Mouse (Mus musculus): ENCODE data around the gene Ttyh1.

Gene Ttyh1

GRCm38 (mm10) chr7:4119344-4119902, at the start of gene Ttyh1:
Gene Ttyh1 (plus strand): TSS chr7:4119408.
- no peak for DNase-seq (ENCODE audit: low read depth, low spot score)

GRCm38 (mm10) chr7:4071066-4071465, 48.1 kb upstream of the Ttyh1 start:
- peak; percentile 50 for DNase-seq (ENCODE audit: low read depth, low spot score)

GRCm38 (mm10) chr7:4073144-4073543, 46.1 kb upstream of the Ttyh1 start:
- peak; percentile 83 for DNase-seq (ENCODE audit: low read depth, low spot score)

GRCm38 (mm10) chr7:4079511-4079910, 39.7 kb upstream of the Ttyh1 start:
- peak; percentile 60 for DNase-seq (ENCODE audit: low read depth, low spot score)

GRCm38 (mm10) chr7:4080552-4080951, 38.7 kb upstream of the Ttyh1 start:
- peak; percentile 83 for DNase-seq (ENCODE audit: low read depth, low spot score)

- peak; percentile 61 for DNase-seq (ENCODE audit: low read depth, low spot score)
Observed at GRCm38 (mm10) chr7:4081706-4082105, 37.5 kb upstream of the Ttyh1 start.

GRCm38 (mm10) chr7:4082804-4083203, 36.4 kb upstream of the Ttyh1 start:
- peak; percentile 90 for DNase-seq (ENCODE audit: low read depth, low spot score)

GRCm38 (mm10) chr7:4084161-4084560, 35.0 kb upstream of the Ttyh1 start:
- no peak for DNase-seq (ENCODE audit: low read depth, low spot score)

- no peak for DNase-seq (ENCODE audit: low read depth, low spot score)
Observed at GRCm38 (mm10) chr7:4085562-4085961, 33.6 kb upstream of the Ttyh1 start.

- peak; percentile 42 for DNase-seq (ENCODE audit: low read depth, low spot score)
Observed at GRCm38 (mm10) chr7:4087238-4087895, 31.8 kb upstream of the Ttyh1 start.

- DNase-seq (ENCODE audit: low read depth, low spot score): no peak
Observed at GRCm38 (mm10) chr7:4087896-4088480, 31.2 kb upstream of the Ttyh1 start.

GRCm38 (mm10) chr7:4088679-4089078, 30.5 kb upstream of the Ttyh1 start:
- no peak for DNase-seq (ENCODE audit: low read depth, low spot score)

GRCm38 (mm10) chr7:4091170-4091569, 28.0 kb upstream of the Ttyh1 start:
- DNase-seq (ENCODE audit: low read depth, low spot score): peak; percentile 72

- DNase-seq (ENCODE audit: low read depth, low spot score): no peak
Observed at GRCm38 (mm10) chr7:4098301-4098700, 20.9 kb upstream of the Ttyh1 start.

- DNase-seq (ENCODE audit: low read depth, low spot score): no peak
Observed at GRCm38 (mm10) chr7:4098832-4099231, 20.4 kb upstream of the Ttyh1 start.

- no peak for DNase-seq (ENCODE audit: low read depth, low spot score)
Observed at GRCm38 (mm10) chr7:4101144-4101543, 18.1 kb upstream of the Ttyh1 start.

GRCm38 (mm10) chr7:4103411-4103810, 15.8 kb upstream of the Ttyh1 start:
- DNase-seq (ENCODE audit: low read depth, low spot score): peak; percentile 61

- no peak for DNase-seq (ENCODE audit: low read depth, low spot score)
Observed at GRCm38 (mm10) chr7:4111766-4112165, 7.4 kb upstream of the Ttyh1 start.

- no peak for DNase-seq (ENCODE audit: low read depth, low spot score)
Observed at GRCm38 (mm10) chr7:4117050-4117814, 2.0 kb upstream of the Ttyh1 start.

- DNase-seq (ENCODE audit: low read depth, low spot score): no peak
Observed at GRCm38 (mm10) chr7:4119976-4120921, 1.0 kb downstream of the Ttyh1 start.

GRCm38 (mm10) chr7:4122076-4122768, 3.0 kb downstream of the Ttyh1 start:
- no peak for DNase-seq (ENCODE audit: low read depth, low spot score)
